Mouse (Mus musculus): ENCODE measurements around the gene 9430097D07Rik.

9430097D07Rik gene

GRCm38 (mm10) chr2:32559570-32559969 lies 15.9 kb downstream of the 9430097D07Rik start:
- peak; percentile 70 for DNase-seq (ENCODE audit: low spot score)

- no peak for DNase-seq (ENCODE audit: low spot score)
These were observed 19.5 kb downstream of the 9430097D07Rik start for GRCm38 (mm10) chr2:32556019-32556418.

- DNase-seq (ENCODE audit: low spot score): no peak
These were observed 20.0 kb downstream of the 9430097D07Rik start for GRCm38 (mm10) chr2:32555484-32555883.

- no peak for DNase-seq (ENCODE audit: low spot score)
These were observed 21.8 kb downstream of the 9430097D07Rik start for GRCm38 (mm10) chr2:32553592-32554148.

GRCm38 (mm10) chr2:32551236-32551635 lies 24.2 kb downstream of the 9430097D07Rik start:
- DNase-seq (ENCODE audit: low spot score): no peak

- DNase-seq (ENCODE audit: low spot score): no peak
These were observed 25.7 kb downstream of the 9430097D07Rik start for GRCm38 (mm10) chr2:32549764-32550163.

GRCm38 (mm10) chr2:32549171-32549570 lies 26.3 kb downstream of the 9430097D07Rik start:
- DNase-seq (ENCODE audit: low spot score): no peak

GRCm38 (mm10) chr2:32547964-32548739 lies 27.3 kb downstream of the 9430097D07Rik start:
- no peak for DNase-seq (ENCODE audit: low spot score)

- no peak for DNase-seq (ENCODE audit: low spot score)
These were observed 28.1 kb downstream of the 9430097D07Rik start for GRCm38 (mm10) chr2:32547380-32547779.

GRCm38 (mm10) chr2:32546951-32547350 lies 28.5 kb downstream of the 9430097D07Rik start:
- no peak for DNase-seq (ENCODE audit: low spot score)

- DNase-seq (ENCODE audit: low spot score): peak; percentile 59
These were observed 32.4 kb downstream of the 9430097D07Rik start for GRCm38 (mm10) chr2:32543031-32543449.

GRCm38 (mm10) chr2:32541986-32542573 lies 33.4 kb downstream of the 9430097D07Rik start:
- no peak for DNase-seq (ENCODE audit: low spot score)

GRCm38 (mm10) chr2:32541333-32541908 lies 34.1 kb downstream of the 9430097D07Rik start:
- no peak for DNase-seq (ENCODE audit: low spot score)

GRCm38 (mm10) chr2:32539452-32539981 lies 36.0 kb downstream of the 9430097D07Rik start:
- no peak for DNase-seq (ENCODE audit: low spot score)

GRCm38 (mm10) chr2:32538461-32538860 lies 37.0 kb downstream of the 9430097D07Rik start:
- no peak for DNase-seq (ENCODE audit: low spot score)

- no peak for DNase-seq (ENCODE audit: low spot score)
These were observed 37.5 kb downstream of the 9430097D07Rik start for GRCm38 (mm10) chr2:32537941-32538340.

GRCm38 (mm10) chr2:32537360-32537905 lies 38.1 kb downstream of the 9430097D07Rik start:
- DNase-seq (ENCODE audit: low spot score): no peak

- DNase-seq (ENCODE audit: low spot score): peak; percentile 66
These were observed 38.7 kb downstream of the 9430097D07Rik start for GRCm38 (mm10) chr2:32536634-32537359.

- DNase-seq (ENCODE audit: low spot score): no peak
These were observed 39.3 kb downstream of the 9430097D07Rik start for GRCm38 (mm10) chr2:32536086-32536633.

GRCm38 (mm10) chr2:32535501-32535991 lies 39.9 kb downstream of the 9430097D07Rik start:
- peak; percentile 58 for DNase-seq (ENCODE audit: low spot score)
